ENCODE assay signal across 11 mouse cellular contexts in genomic region chr7:103912969-103913511, GRCm38 (mm10). TPM values are rescaled to one million over a fixed set of nuclear protein-coding genes. Genes with fewer than 3 reads are reported as not detected.
DNase-seq lines count a peak whose midpoint lies in the region; ATAC-seq and TF ChIP-seq lines count a peak whose summit lies in the region.
"Had no signal": no experiment of that assay in that cellular context is flagged by ENCODE, and none has a peak within 500 bp of the region (broad histone marks: within the 10 kb centered on the region; RNA-seq: fewer than 3 reads in every experiment).

No protein-coding gene starts in this region.

- no peaks in the 10 kb centered on the region for H3K9me3 ChIP-seq in midbrain, embryonic 14.5 days (ENCODE audit: control insufficient read depth, low read length)
- no peaks in the 10 kb centered on the region for H3K9me3 ChIP-seq in midbrain, embryonic 16.5 days (replicated peaks; ENCODE audit: control insufficient read depth, low read length, poor library complexity, severe bottlenecking)
- H3K9me3 ChIP-seq in stomach, postnatal 0 days (ENCODE audit: control insufficient read depth, low read length) = no peaks in the 10 kb centered on the region
- no peaks in the 10 kb centered on the region for H3K9me3 ChIP-seq in neural tube, embryonic 15.5 days (replicated peaks)
- H3K9me3 ChIP-seq: midbrain, embryonic 12.5 days had no signal

- DNase-seq in CD4-positive, CD25-positive, alpha-beta regulatory T cell, adult 2 months (ENCODE audit: low read depth, low spot score) = peak; percentile 17
- DNase-seq in midbrain, embryonic 14.5 days = peak; percentile 2
- no peak for DNase-seq in stomach, postnatal 0 days (ENCODE audit: low spot score)
- no peak for DNase-seq in frontal cortex, postnatal 25 days (ENCODE audit: low spot score in 2 of 2)
- DNase-seq: cerebellum, adult 18-20 months had no signal

- H3K4me1 ChIP-seq in midbrain, embryonic 14.5 days (ENCODE audit: control insufficient read depth, insufficient read depth, low read length) = no peaks in the 10 kb centered on the region
- no peaks in the 10 kb centered on the region for H3K4me1 ChIP-seq in midbrain, embryonic 16.5 days (ENCODE audit: control insufficient read depth, insufficient read depth, low read length)
- H3K4me1 ChIP-seq in stomach, postnatal 0 days (replicated peaks; ENCODE audit: control insufficient read depth, insufficient read depth) = no peaks in the 10 kb centered on the region
- H3K4me1 ChIP-seq in neural tube, embryonic 15.5 days = no peaks in the 10 kb centered on the region
- H3K4me1 ChIP-seq: midbrain, embryonic 12.5 days had no signal

- H3K27ac ChIP-seq in midbrain, embryonic 14.5 days (replicated peaks; ENCODE audit: low read depth, low read length) = no peak overlapping the region
- H3K27ac ChIP-seq in midbrain, embryonic 16.5 days (ENCODE audit: low read length) = no peak overlapping the region
- H3K27ac ChIP-seq in stomach, postnatal 0 days (replicated peaks) = no peak overlapping the region
- no peak overlapping the region for H3K27ac ChIP-seq in neural tube, embryonic 15.5 days (replicated peaks)
- H3K27ac ChIP-seq: midbrain, embryonic 12.5 days had no signal

- no peak for ATAC-seq in CD4-positive, CD25-positive, alpha-beta regulatory T cell, adult 4 months
- no peak for ATAC-seq in midbrain, embryonic 14.5 days (ENCODE audit: low FRiP score, low TSS enrichment)
- ATAC-seq in midbrain, embryonic 16.5 days = no peak
- ATAC-seq in hematopoietic stem cell, adult 5-6 weeks (replicated peaks in 1 of 2; ENCODE audit: insufficient read depth in 1 of 2, low FRiP score in 2 of 2, low TSS enrichment in 1 of 2, low read depth in 1 of 2, poor library complexity in 2 of 2, severe bottlenecking in 2 of 2) = peak; percentile 36 to 39; a peak in 1 of 4 replicates
- ATAC-seq in stomach, postnatal 0 days (ENCODE audit: low FRiP score, low TSS enrichment) = no peak
- ATAC-seq in neural tube, embryonic 15.5 days (ENCODE audit: low FRiP score) = no peak

- 48% methylated on average over 8 of the region's 8 CpGs for WGBS in midbrain, embryonic 14.5 days
- 50% methylated on average over 8 of the region's 8 CpGs for WGBS in midbrain, embryonic 16.5 days
- 35% methylated on average over 8 of the region's 8 CpGs for WGBS in stomach, postnatal 0 days
- WGBS in neural tube, embryonic 15.5 days = 47% methylated on average over 8 of the region's 8 CpGs

- no peak overlapping the region for H3K4me2 ChIP-seq in midbrain, embryonic 14.5 days (ENCODE audit: low read length)
- no peak overlapping the region for H3K4me2 ChIP-seq in midbrain, embryonic 16.5 days (ENCODE audit: low read length)
- no peak overlapping the region for H3K4me2 ChIP-seq in stomach, postnatal 0 days (replicated peaks; ENCODE audit: low read depth)
- H3K4me2 ChIP-seq in neural tube, embryonic 15.5 days = no peak overlapping the region
- H3K4me2 ChIP-seq: midbrain, embryonic 12.5 days had no signal

- TF ChIP-seq CTCF in stomach, postnatal 0 days (IDR thresholded peaks at IDR 0.05; ENCODE audit: low read depth) = peak; percentile 59

- no peak overlapping the region for H3K9ac ChIP-seq in midbrain, embryonic 14.5 days (replicated peaks; ENCODE audit: low read length)
- H3K9ac ChIP-seq in midbrain, embryonic 16.5 days (ENCODE audit: low read depth, low read length) = no peak overlapping the region
- H3K9ac ChIP-seq in stomach, postnatal 0 days (ENCODE audit: low read length) = no peak overlapping the region
- no peak overlapping the region for H3K9ac ChIP-seq in neural tube, embryonic 15.5 days (replicated peaks)
- H3K9ac ChIP-seq: midbrain, embryonic 12.5 days had no signal

- TF ChIP-seq EP300 in stomach, postnatal 0 days (optimal IDR thresholded peaks at IDR 0.05) = no peak

- no peaks in the 10 kb centered on the region for H3K27me3 ChIP-seq in midbrain, embryonic 14.5 days (ENCODE audit: control insufficient read depth, insufficient read depth, low read length)
- no peaks in the 10 kb centered on the region for H3K27me3 ChIP-seq in midbrain, embryonic 16.5 days (ENCODE audit: control insufficient read depth, insufficient read depth, low read depth, low read length)
- H3K27me3 ChIP-seq in stomach, postnatal 0 days (ENCODE audit: control insufficient read depth, insufficient read depth, low read length) = no peaks in the 10 kb centered on the region
- no peaks in the 10 kb centered on the region for H3K27me3 ChIP-seq in neural tube, embryonic 15.5 days (replicated peaks)
- H3K27me3 ChIP-seq: midbrain, embryonic 12.5 days had no signal

- no peak overlapping the region for H3K4me3 ChIP-seq in midbrain, embryonic 14.5 days (replicated peaks; ENCODE audit: low read depth, low read length)
- no peak overlapping the region for H3K4me3 ChIP-seq in midbrain, embryonic 16.5 days (ENCODE audit: low read depth, low read length)
- H3K4me3 ChIP-seq in stomach, postnatal 0 days (ENCODE audit: low read depth, low read length) = no peak overlapping the region
- H3K4me3 ChIP-seq in neural tube, embryonic 15.5 days (replicated peaks) = no peak overlapping the region
- H3K4me3 ChIP-seq: midbrain, embryonic 12.5 days had no signal

- no peaks in the 10 kb centered on the region for H3K36me3 ChIP-seq in midbrain, embryonic 14.5 days (ENCODE audit: control insufficient read depth, insufficient read depth, low read length)
- no peaks in the 10 kb centered on the region for H3K36me3 ChIP-seq in midbrain, embryonic 16.5 days (ENCODE audit: control insufficient read depth, insufficient read depth, low read length)
- H3K36me3 ChIP-seq in stomach, postnatal 0 days (ENCODE audit: control insufficient read depth, insufficient read depth, low read length) = no peaks in the 10 kb centered on the region
- H3K36me3 ChIP-seq in neural tube, embryonic 15.5 days = no peaks in the 10 kb centered on the region
- H3K36me3 ChIP-seq: midbrain, embryonic 12.5 days had no signal

RNA-seq across cellular contexts. Expression of gene Olfr65, which starts 9.8 kb away (rescaled TPM):
- not detected for polyA plus RNA-seq in CD4-positive, CD25-positive, alpha-beta regulatory T cell, adult 4 months (2017; shearing (Covaris generic))
- polyA plus RNA-seq in midbrain, embryonic 14.5 days (2014; fragmentation: Nextera tagmentation; extraction: Ambion mirVana) = not detected in 2 replicates
- polyA plus RNA-seq in midbrain, embryonic 16.5 days (2015; fragmentation: Nextera tagmentation; extraction: Ambion mirVana) = not detected in 2 replicates
- total RNA-seq in hematopoietic stem cell, adult 5-6 weeks (2017) = not detected in 2 replicates
- not detected in 2 replicates for polyA plus RNA-seq in stomach, postnatal 0 days (2015; fragmentation: Nextera tagmentation; extraction: Ambion mirVana)
- polyA plus RNA-seq in neural tube, embryonic 15.5 days (2015; fragmentation: Nextera tagmentation; extraction: Ambion mirVana) = not detected in 2 replicates
- polyA plus RNA-seq: midbrain, embryonic 12.5 days; spleen, adult 2 months had no signal

RNA-seq across cellular contexts. Expression of gene Olfr631, which starts 15.6 kb away (rescaled TPM):
- not detected for polyA plus RNA-seq in CD4-positive, CD25-positive, alpha-beta regulatory T cell, adult 4 months (2017; shearing (Covaris generic))
- polyA plus RNA-seq in midbrain, embryonic 14.5 days (2014; fragmentation: Nextera tagmentation; extraction: Ambion mirVana) = not detected in 2 replicates
- polyA plus RNA-seq in midbrain, embryonic 16.5 days (2015; fragmentation: Nextera tagmentation; extraction: Ambion mirVana) = not detected in 2 replicates
- not detected in 2 replicates for total RNA-seq in hematopoietic stem cell, adult 5-6 weeks (2017)
- not detected in 2 replicates for polyA plus RNA-seq in stomach, postnatal 0 days (2015; fragmentation: Nextera tagmentation; extraction: Ambion mirVana)
- not detected in 2 replicates for polyA plus RNA-seq in neural tube, embryonic 15.5 days (2015; fragmentation: Nextera tagmentation; extraction: Ambion mirVana)
- polyA plus RNA-seq: midbrain, embryonic 12.5 days; spleen, adult 2 months had no signal

RNA-seq across cellular contexts. Expression of gene Olfr64, which starts 18.8 kb away (rescaled TPM):
- polyA plus RNA-seq in CD4-positive, CD25-positive, alpha-beta regulatory T cell, adult 4 months (2017; shearing (Covaris generic)) = under 1 TPM in 1 of 2 experiments, not detected in 1; 0.07 TPM
- not detected in 2 replicates for polyA plus RNA-seq in midbrain, embryonic 14.5 days (2014; fragmentation: Nextera tagmentation; extraction: Ambion mirVana)
- polyA plus RNA-seq in midbrain, embryonic 16.5 days (2015; fragmentation: Nextera tagmentation; extraction: Ambion mirVana) = not detected in 2 replicates
- not detected in 2 replicates for total RNA-seq in hematopoietic stem cell, adult 5-6 weeks (2017)
- not detected in 2 replicates for polyA plus RNA-seq in stomach, postnatal 0 days (2015; fragmentation: Nextera tagmentation; extraction: Ambion mirVana)
- polyA plus RNA-seq in neural tube, embryonic 15.5 days (2015; fragmentation: Nextera tagmentation; extraction: Ambion mirVana) = not detected in 2 replicates
- polyA plus RNA-seq: midbrain, embryonic 12.5 days; spleen, adult 2 months had no signal

RNA-seq across cellular contexts. Expression of gene Olfr632, which starts 21.1 kb away (rescaled TPM):
- polyA plus RNA-seq in CD4-positive, CD25-positive, alpha-beta regulatory T cell, adult 4 months (2017; shearing (Covaris generic)) = not detected
- polyA plus RNA-seq in midbrain, embryonic 14.5 days (2014; fragmentation: Nextera tagmentation; extraction: Ambion mirVana) = not detected in 2 replicates
- not detected in 2 replicates for polyA plus RNA-seq in midbrain, embryonic 16.5 days (2015; fragmentation: Nextera tagmentation; extraction: Ambion mirVana)
- 1.6 TPM in 1 of 2 replicates, not detected in the other for total RNA-seq in hematopoietic stem cell, adult 5-6 weeks (2017)
- not detected in 2 replicates for polyA plus RNA-seq in stomach, postnatal 0 days (2015; fragmentation: Nextera tagmentation; extraction: Ambion mirVana)
- polyA plus RNA-seq in neural tube, embryonic 15.5 days (2015; fragmentation: Nextera tagmentation; extraction: Ambion mirVana) = not detected in 2 replicates
- polyA plus RNA-seq: midbrain, embryonic 12.5 days; spleen, adult 2 months had no signal

RNA-seq across cellular contexts. Expression of gene Olfr66, which starts 27.0 kb away (rescaled TPM):
- polyA plus RNA-seq in CD4-positive, CD25-positive, alpha-beta regulatory T cell, adult 4 months (2017; shearing (Covaris generic)) = under 1 TPM in 1 of 2 experiments, not detected in 1; 0.13 TPM
- polyA plus RNA-seq in midbrain, embryonic 14.5 days (2014; fragmentation: Nextera tagmentation; extraction: Ambion mirVana) = not detected in 2 replicates
- polyA plus RNA-seq in midbrain, embryonic 16.5 days (2015; fragmentation: Nextera tagmentation; extraction: Ambion mirVana) = not detected in 2 replicates
- not detected in 2 replicates for total RNA-seq in hematopoietic stem cell, adult 5-6 weeks (2017)
- not detected in 2 replicates for polyA plus RNA-seq in stomach, postnatal 0 days (2015; fragmentation: Nextera tagmentation; extraction: Ambion mirVana)
- not detected in 2 replicates for polyA plus RNA-seq in neural tube, embryonic 15.5 days (2015; fragmentation: Nextera tagmentation; extraction: Ambion mirVana)
- polyA plus RNA-seq: midbrain, embryonic 12.5 days; spleen, adult 2 months had no signal

Comparison
In these comparisons a context has a peak if more than half of its experiments do, and no peak if none do; other contexts are left out.
1. DNase-seq: peak in CD4-positive, CD25-positive, alpha-beta regulatory T cell, adult 2 months (single experiment) and midbrain, embryonic 14.5 days (single experiment); none in stomach, postnatal 0 days (single experiment) and frontal cortex, postnatal 25 days (0 of 2).
2. ATAC-seq: peak in hematopoietic stem cell, adult 5-6 weeks (2 of 2); none in CD4-positive, CD25-positive, alpha-beta regulatory T cell, adult 4 months (single experiment), midbrain, embryonic 14.5 days (single experiment), midbrain, embryonic 16.5 days (single experiment), stomach, postnatal 0 days (single experiment) and neural tube, embryonic 15.5 days (single experiment).